Mouse (Mus musculus) kidney, adult 10 weeks (tissue): ENCODE results near the gene Gm21679. TPM values are rescaled to one million over a fixed set of nuclear protein-coding genes. Genes with fewer than 3 reads are reported as not detected.

Experiments used
- polyA plus RNA-seq: library from polyadenylated mRNA; stranded (reverse); fragments of 350-450 nt; fragmentation: Illumina TruSeq; extraction: RNeasy Lipid Tissue Mini Kit (QIAGEN cat#74804); gene quantifications from one replicate; pipeline ENCODE4 v1.2.3, GENCODE M21; 2014; ENCODE audit warnings: low read depth, low replicate concordance

Gene Gm21679
- not detected for polyA plus RNA-seq

GRCm38 (mm10) chrY:29683270-29683669 is at the start of gene Gm21679:
Gene Gm21679 (minus strand): TSS chrY:29683370.

